Mouse (Mus musculus): ENCODE data around the gene Pde8b. TPM values are rescaled to one million over a fixed set of nuclear protein-coding genes. Genes with fewer than 3 reads are reported as not detected.

Gene Pde8b
- polyA plus RNA-seq, 1 experiment from 2014 or later: 1.4 TPM

GRCm38 (mm10) chr13:95185891-95186740 is 64.0 kb downstream of the Pde8b start:
- Histone ChIP-seq H3K27ac (replicated peaks; ENCODE audit: low read depth, low read length) (no peak overlapping the region), H3K4me2 (ENCODE audit: low read depth, low read length) (no peak overlapping the region), H3K9me3 (replicated peaks; ENCODE audit: control insufficient read depth, low read length) (no peaks in the 10 kb centered on the region), H3K4me1 (ENCODE audit: control insufficient read depth, insufficient read depth, low read length) (no peaks in the 10 kb centered on the region), H3K9ac (replicated peaks; ENCODE audit: low read length) (no peak overlapping the region), H3K4me3 (ENCODE audit: low read depth, low read length) (no peak overlapping the region), H3K36me3 (replicated peaks; ENCODE audit: control insufficient read depth, insufficient read depth, low read depth, low read length) (no peaks in the 10 kb centered on the region), H3K27me3 (ENCODE audit: control insufficient read depth, insufficient read depth, low read length) (no peaks in the 10 kb centered on the region)
- DNase-seq (ENCODE audit: low spot score) (no peak), ATAC-seq (replicated peaks; ENCODE audit: insufficient number of reproducible peaks, low FRiP score, low TSS enrichment, low read depth) (no peak)
- WGBS: 61% methylated on average over 10 of the region's 10 CpGs

GRCm38 (mm10) chr13:95183686-95184085 is 66.5 kb downstream of the Pde8b start:
- no peak for ATAC-seq (replicated peaks; ENCODE audit: insufficient number of reproducible peaks, low FRiP score, low TSS enrichment, low read depth)

GRCm38 (mm10) chr13:95180208-95180607 is 69.9 kb downstream of the Pde8b start:
- Histone ChIP-seq H3K27me3 (ENCODE audit: control insufficient read depth, insufficient read depth, low read length) (no peaks in the 10 kb centered on the region), H3K4me3 (ENCODE audit: low read depth, low read length) (no peak overlapping the region), H3K4me1 (ENCODE audit: control insufficient read depth, insufficient read depth, low read length) (no peaks in the 10 kb centered on the region), H3K27ac (replicated peaks; ENCODE audit: low read depth, low read length) (no peak overlapping the region), H3K4me2 (ENCODE audit: low read depth, low read length) (no peak overlapping the region), H3K9me3 (replicated peaks; ENCODE audit: control insufficient read depth, low read length) (no peaks in the 10 kb centered on the region), H3K36me3 (replicated peaks; ENCODE audit: control insufficient read depth, insufficient read depth, low read depth, low read length) (no peaks in the 10 kb centered on the region), H3K9ac (replicated peaks; ENCODE audit: low read length) (no peak overlapping the region)
- no peak for ATAC-seq (replicated peaks; ENCODE audit: insufficient number of reproducible peaks, low FRiP score, low TSS enrichment, low read depth)
- WGBS: 85% methylated on average over 2 of the region's 2 CpGs
- DNase-seq (ENCODE audit: low spot score): no peak

More at GRCm38 (mm10) chr13:95183686-95184085, 66.5 kb downstream of the Pde8b start:
- Histone ChIP-seq H3K27me3 (ENCODE audit: control insufficient read depth, insufficient read depth, low read length) (no peaks in the 10 kb centered on the region), H3K27ac (replicated peaks; ENCODE audit: low read depth, low read length) (no peak overlapping the region), H3K4me1 (ENCODE audit: control insufficient read depth, insufficient read depth, low read length) (no peaks in the 10 kb centered on the region), H3K9ac (replicated peaks; ENCODE audit: low read length) (no peak overlapping the region), H3K4me2 (ENCODE audit: low read depth, low read length) (no peak overlapping the region), H3K4me3 (ENCODE audit: low read depth, low read length) (no peak overlapping the region), H3K36me3 (replicated peaks; ENCODE audit: control insufficient read depth, insufficient read depth, low read depth, low read length) (no peaks in the 10 kb centered on the region), H3K9me3 (replicated peaks; ENCODE audit: control insufficient read depth, low read length) (no peaks in the 10 kb centered on the region)
- no peak for DNase-seq (ENCODE audit: low spot score)
- WGBS: 88% methylated on average over 2 of the region's 2 CpGs

- ATAC-seq (replicated peaks; ENCODE audit: insufficient number of reproducible peaks, low FRiP score, low TSS enrichment, low read depth) (no peak), DNase-seq (ENCODE audit: low spot score) (no peak)
- Histone ChIP-seq H3K36me3 (replicated peaks; ENCODE audit: control insufficient read depth, insufficient read depth, low read depth, low read length) (no peaks in the 10 kb centered on the region), H3K4me1 (ENCODE audit: control insufficient read depth, insufficient read depth, low read length) (no peaks in the 10 kb centered on the region), H3K4me2 (ENCODE audit: low read depth, low read length) (no peak overlapping the region), H3K9ac (replicated peaks; ENCODE audit: low read length) (no peak overlapping the region), H3K4me3 (ENCODE audit: low read depth, low read length) (no peak overlapping the region), H3K27ac (replicated peaks; ENCODE audit: low read depth, low read length) (no peak overlapping the region), H3K9me3 (replicated peaks; ENCODE audit: control insufficient read depth, low read length) (no peaks in the 10 kb centered on the region), H3K27me3 (ENCODE audit: control insufficient read depth, insufficient read depth, low read length) (no peaks in the 10 kb centered on the region)
- WGBS: 60% methylated on average over 9 of the region's 9 CpGs
These were observed 72.8 kb downstream of the Pde8b start for GRCm38 (mm10) chr13:95177326-95177725.

- WGBS: 68% methylated on average over 5 of the region's 5 CpGs
These were observed 73.7 kb downstream of the Pde8b start for GRCm38 (mm10) chr13:95176399-95176798.

GRCm38 (mm10) chr13:95174253-95174652 is 75.9 kb downstream of the Pde8b start:
- no peak overlapping the region for H3K9ac ChIP-seq (replicated peaks; ENCODE audit: low read length)
- DNase-seq (ENCODE audit: low spot score): no peak
- H3K4me3 ChIP-seq (ENCODE audit: low read depth, low read length): no peak overlapping the region
- no peak overlapping the region for H3K4me2 ChIP-seq (ENCODE audit: low read depth, low read length)
- H3K27ac ChIP-seq (replicated peaks; ENCODE audit: low read depth, low read length): no peak overlapping the region
- H3K4me1 ChIP-seq (ENCODE audit: control insufficient read depth, insufficient read depth, low read length): no peaks in the 10 kb centered on the region
- no peaks in the 10 kb centered on the region for H3K27me3 ChIP-seq (ENCODE audit: control insufficient read depth, insufficient read depth, low read length)
- no peaks in the 10 kb centered on the region for H3K9me3 ChIP-seq (replicated peaks; ENCODE audit: control insufficient read depth, low read length)
- WGBS: 80% methylated on average over 6 of the region's 6 CpGs
- H3K36me3 ChIP-seq (replicated peaks; ENCODE audit: control insufficient read depth, insufficient read depth, low read depth, low read length): no peaks in the 10 kb centered on the region
- ATAC-seq (replicated peaks; ENCODE audit: insufficient number of reproducible peaks, low FRiP score, low TSS enrichment, low read depth): no peak

More at GRCm38 (mm10) chr13:95176399-95176798, 73.7 kb downstream of the Pde8b start:
- DNase-seq (ENCODE audit: low spot score) (no peak), ATAC-seq (replicated peaks; ENCODE audit: insufficient number of reproducible peaks, low FRiP score, low TSS enrichment, low read depth) (no peak)
- H3K9ac ChIP-seq (replicated peaks; ENCODE audit: low read length): no peak overlapping the region
- H3K4me2 ChIP-seq (ENCODE audit: low read depth, low read length): no peak overlapping the region
- H3K9me3 ChIP-seq (replicated peaks; ENCODE audit: control insufficient read depth, low read length): no peaks in the 10 kb centered on the region
- H3K4me1 ChIP-seq (ENCODE audit: control insufficient read depth, insufficient read depth, low read length): no peaks in the 10 kb centered on the region
- no peak overlapping the region for H3K27ac ChIP-seq (replicated peaks; ENCODE audit: low read depth, low read length)
- no peak overlapping the region for H3K4me3 ChIP-seq (ENCODE audit: low read depth, low read length)
- no peaks in the 10 kb centered on the region for H3K27me3 ChIP-seq (ENCODE audit: control insufficient read depth, insufficient read depth, low read length)
- no peaks in the 10 kb centered on the region for H3K36me3 ChIP-seq (replicated peaks; ENCODE audit: control insufficient read depth, insufficient read depth, low read depth, low read length)

- H3K27me3 ChIP-seq (ENCODE audit: control insufficient read depth, insufficient read depth, low read length): no peaks in the 10 kb centered on the region
- no peak overlapping the region for H3K4me3 ChIP-seq (ENCODE audit: low read depth, low read length)
- H3K9me3 ChIP-seq (replicated peaks; ENCODE audit: control insufficient read depth, low read length): no peaks in the 10 kb centered on the region
- no peaks in the 10 kb centered on the region for H3K36me3 ChIP-seq (replicated peaks; ENCODE audit: control insufficient read depth, insufficient read depth, low read depth, low read length)
- DNase-seq (ENCODE audit: low spot score): no peak
- H3K27ac ChIP-seq (replicated peaks; ENCODE audit: low read depth, low read length): no peak overlapping the region
- no peak for ATAC-seq (replicated peaks; ENCODE audit: insufficient number of reproducible peaks, low FRiP score, low TSS enrichment, low read depth)
- H3K4me2 ChIP-seq (ENCODE audit: low read depth, low read length): no peak overlapping the region
- WGBS: 96% methylated on average over 4 of the region's 4 CpGs
- no peaks in the 10 kb centered on the region for H3K4me1 ChIP-seq (ENCODE audit: control insufficient read depth, insufficient read depth, low read length)
- H3K9ac ChIP-seq (replicated peaks; ENCODE audit: low read length): no peak overlapping the region
These were observed 77.8 kb downstream of the Pde8b start for GRCm38 (mm10) chr13:95172346-95172745.

- no peak overlapping the region for H3K4me2 ChIP-seq (ENCODE audit: low read depth, low read length)
- no peak overlapping the region for H3K27ac ChIP-seq (replicated peaks; ENCODE audit: low read depth, low read length)
- H3K36me3 ChIP-seq (replicated peaks; ENCODE audit: control insufficient read depth, insufficient read depth, low read depth, low read length): no peaks in the 10 kb centered on the region
- ATAC-seq (replicated peaks; ENCODE audit: insufficient number of reproducible peaks, low FRiP score, low TSS enrichment, low read depth): no peak
- no peaks in the 10 kb centered on the region for H3K27me3 ChIP-seq (ENCODE audit: control insufficient read depth, insufficient read depth, low read length)
- no peak overlapping the region for H3K9ac ChIP-seq (replicated peaks; ENCODE audit: low read length)
- no peak overlapping the region for H3K4me3 ChIP-seq (ENCODE audit: low read depth, low read length)
- DNase-seq (ENCODE audit: low spot score): no peak
- WGBS: 84% methylated on average over 3 of the region's 3 CpGs
- no peaks in the 10 kb centered on the region for H3K9me3 ChIP-seq (replicated peaks; ENCODE audit: control insufficient read depth, low read length)
- H3K4me1 ChIP-seq (ENCODE audit: control insufficient read depth, insufficient read depth, low read length): no peaks in the 10 kb centered on the region
These were observed 89.9 kb downstream of the Pde8b start for GRCm38 (mm10) chr13:95160211-95160610.

All from embryonic facial prominence, embryonic 11.5 days (tissue).